Mouse (Mus musculus) forebrain, embryonic 15.5 days (tissue): ENCODE results near the gene Pgm3. TPM values are rescaled to one million over a fixed set of nuclear protein-coding genes. Genes with fewer than 3 reads are reported as not detected.
"Not testable (repeated sequence)": the region's sequence is repeated elsewhere in the genome, so short reads cannot be mapped to it uniquely, and the experiment has no call there.

Experiments used
- ATAC-seq: fragments of 200-750 bp; cut with Nextera tagmentation; replicated peaks from 2 replicates; pipeline ENCODE4 v1.8.0; 2017; ENCODE audit warnings: mild to moderate bottlenecking, moderate TSS enrichment, moderate library complexity
- H3K27ac ChIP-seq: fragments of 300-500 bp; sonication (generic); replicated peaks from 2 replicates; pipeline ENCODE4 v1.5.1; 2015; ENCODE audit warnings: mild to moderate bottlenecking, inconsistent platforms
- H3K27me3 ChIP-seq: fragments of 300-500 bp; sonication (generic); 2 replicates; pipeline ENCODE4 v1.6.1; 2015; ENCODE audit warnings: inconsistent platforms
- H3K36me3 ChIP-seq: fragments of 300-500 bp; sonication (generic); 2 replicates; pipeline ENCODE4 v1.6.1; 2015; ENCODE audit warnings: mild to moderate bottlenecking, inconsistent platforms
- H3K4me1 ChIP-seq: fragments of 300-500 bp; sonication (generic); 2 replicates; pipeline ENCODE4 v1.6.1; 2015; ENCODE audit warnings: inconsistent platforms
- H3K4me2 ChIP-seq: fragments of 300-500 bp; sonication (generic); replicated peaks from 2 replicates; pipeline ENCODE4 v1.6.1; 2015; ENCODE audit warnings: mild to moderate bottlenecking, inconsistent platforms
- H3K4me3 ChIP-seq: fragments of 300-500 bp; sonication (generic); 2 replicates; pipeline ENCODE4 v1.5.1; 2015; ENCODE audit warnings: mild to moderate bottlenecking, inconsistent platforms
- H3K9ac ChIP-seq: fragments of 300-500 bp; sonication (generic); replicated peaks from 2 replicates; pipeline ENCODE4 v1.6.1; 2015; ENCODE audit warnings: mild to moderate bottlenecking, inconsistent platforms
- H3K9me3 ChIP-seq: fragments of 300-500 bp; sonication (generic); 2 replicates; pipeline ENCODE4 v1.6.1; 2016; ENCODE audit warnings: inconsistent platforms
- WGBS: fragments of 180-500 bp; shearing (Covaris S2); methylation state at CpG from one replicate; pipeline ENCODE4 v1.1.7; 2015; ENCODE audit warnings: mixed read lengths; 5-methylcytosine and 5-hydroxymethylcytosine counted together
- polyA plus RNA-seq: library from polyadenylated mRNA; unstranded; fragments of >200 nt; fragmentation: Nextera tagmentation; extraction: Ambion mirVana; gene quantifications from 2 replicates; pipeline ENCODE4 v1.2.1, GENCODE M21; 2015

Gene Pgm3
- 41.5 and 42.1 TPM in 2 replicates for polyA plus RNA-seq

DNA sequence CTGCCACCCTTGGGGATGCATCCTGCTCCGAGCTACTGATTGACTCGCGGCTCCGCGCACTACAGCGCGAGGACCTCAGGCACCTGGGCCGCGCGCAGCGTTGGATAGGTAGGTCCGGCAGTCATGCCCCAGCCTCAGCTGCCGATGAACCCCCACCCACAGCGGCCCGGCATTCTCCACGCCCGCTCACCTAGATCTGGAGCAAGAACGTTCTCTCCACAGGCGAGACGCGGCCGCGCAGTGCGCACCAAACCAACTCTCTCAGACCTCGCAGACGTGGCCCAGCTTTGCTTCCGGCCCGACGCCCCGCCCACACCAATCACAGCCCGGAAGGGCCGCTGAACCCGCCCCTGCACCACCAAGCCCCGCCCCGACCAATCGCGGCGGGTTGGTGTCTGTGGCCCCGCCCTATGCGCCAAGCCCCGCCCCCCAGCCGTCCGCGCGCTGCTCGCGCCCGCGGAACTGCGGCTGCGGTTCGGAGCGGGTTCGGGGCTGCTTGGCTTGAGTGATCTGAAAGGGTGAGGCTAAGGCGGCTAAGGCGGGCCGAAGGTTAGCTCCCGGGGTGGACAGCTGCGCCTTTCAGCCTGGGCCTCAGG is at the start of gene Pgm3, which contains the start of gene Rwdd2a:
Gene Pgm3 (minus strand): TSS at position 303 of the 596 bp plus-strand sequence.
Gene Rwdd2a (plus strand): TSS at position 452 of the 596 bp plus-strand sequence.
- Histone ChIP-seq H3K4me3 (peak within 1 kb of the TSS; percentile 96), H3K36me3 (peaks cover 23% of the 10 kb centered on the region), H3K27ac (peak within 1 kb of the TSS; percentile 71), H3K9ac (peak within 1 kb of the TSS; percentile 79), H3K9me3 (no peaks in the 10 kb centered on the region), H3K4me1 (peaks cover 19% of the 10 kb centered on the region), H3K4me2 (peak within 1 kb of the TSS; percentile 99), H3K27me3 (no peaks in the 10 kb centered on the region)
- under 1% methylated on average over 59 of the region's 59 CpGs for WGBS
- ATAC-seq, result peak; percentile 99

DNA sequence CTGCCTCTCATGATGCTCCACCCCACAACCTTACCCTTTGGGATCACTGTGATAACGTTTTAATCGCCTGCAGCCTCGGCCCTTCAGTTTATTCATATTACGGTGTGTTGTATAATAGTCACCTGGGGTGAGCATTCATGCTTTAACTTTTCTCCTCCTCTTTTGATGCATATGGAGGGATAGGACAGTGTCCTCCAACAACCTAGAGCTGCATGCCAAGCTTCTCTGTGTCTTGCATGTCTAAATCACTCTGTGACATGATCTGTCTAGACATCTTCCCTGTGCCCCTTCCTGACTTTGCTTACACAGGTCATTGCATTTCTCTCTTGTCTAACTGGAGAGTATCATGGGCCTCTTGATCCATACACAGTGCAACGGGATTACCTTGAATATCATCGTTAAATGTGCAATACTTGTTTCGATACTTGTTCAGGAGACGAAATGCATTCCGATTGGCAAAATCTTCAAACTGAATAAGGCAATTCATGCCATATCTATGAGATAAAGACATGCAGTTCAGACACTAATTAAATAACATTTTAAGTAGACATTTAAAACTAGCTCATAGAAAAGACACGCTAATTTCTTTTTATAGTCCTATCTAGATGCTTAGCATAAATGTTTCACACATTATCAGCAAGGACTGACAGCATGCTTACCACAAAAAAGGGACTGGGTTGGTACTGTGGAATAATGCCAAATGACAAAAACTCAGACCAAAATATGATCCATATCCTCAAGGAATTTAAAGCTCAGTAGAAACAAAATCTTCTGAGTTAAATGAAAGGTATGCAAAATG is 47.9 kb upstream of the Pgm3 start:
- H3K9ac ChIP-seq, result no peak overlapping the region
- H3K27me3 ChIP-seq, result no peaks in the 10 kb centered on the region
- H3K9me3 ChIP-seq, result no peaks in the 10 kb centered on the region
- no peak overlapping the region for H3K27ac ChIP-seq
- 57% methylated on average over 10 of the region's 10 CpGs for WGBS
- H3K36me3 ChIP-seq, result no peaks in the 10 kb centered on the region
- no peak overlapping the region for H3K4me3 ChIP-seq
- H3K4me1 ChIP-seq, result peaks cover 5% of the 10 kb centered on the region; the same call in 1 of the 2 replicates
- no peak overlapping the region for H3K4me2 ChIP-seq
- ATAC-seq, result 0 out of 2 replicates have a peak, but pooled peaks have one; percentile 29

DNA sequence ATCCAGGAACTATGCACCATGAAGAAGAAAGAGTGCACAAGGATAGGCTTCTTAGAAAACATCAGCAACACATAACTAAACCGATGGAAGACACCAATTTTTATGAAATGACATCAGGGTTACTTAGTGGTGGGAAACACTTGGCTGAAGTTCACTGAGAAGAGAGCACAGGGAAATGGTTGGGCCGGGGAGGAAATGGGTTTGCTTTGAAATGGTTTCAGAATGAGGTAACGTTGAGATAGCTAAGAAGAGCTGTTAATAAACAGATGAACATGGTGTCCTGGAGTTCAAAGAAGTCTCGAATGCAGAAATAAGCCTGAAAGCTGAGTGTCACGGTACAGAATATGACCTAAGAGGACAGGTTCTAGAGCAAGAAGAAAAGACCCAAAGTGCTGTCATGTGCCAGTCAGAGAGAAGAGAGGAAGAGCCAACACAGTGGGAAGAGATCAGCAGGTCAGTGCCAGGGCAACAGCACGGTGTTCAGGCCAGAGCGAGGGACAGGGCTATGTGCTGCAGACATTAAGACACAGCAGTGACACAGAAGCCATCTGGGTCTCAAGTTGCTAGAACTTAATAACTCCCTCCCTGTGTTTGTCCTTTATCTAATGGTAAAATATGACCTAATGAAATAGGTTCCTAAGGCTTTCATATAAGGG is 46.3 kb upstream of the Pgm3 start:
- WGBS, result 88% methylated on average over 7 of the region's 7 CpGs
- no peaks in the 10 kb centered on the region for H3K27me3 ChIP-seq
- no peak overlapping the region for H3K4me2 ChIP-seq
- no peak for ATAC-seq
- no peaks in the 10 kb centered on the region for H3K9me3 ChIP-seq
- no peak overlapping the region for H3K4me3 ChIP-seq
- H3K27ac ChIP-seq, result no peak overlapping the region
- H3K4me1 ChIP-seq, result peaks cover 5% of the 10 kb centered on the region; the same call in 1 of the 2 replicates
- H3K36me3 ChIP-seq, result no peaks in the 10 kb centered on the region
- H3K9ac ChIP-seq, result no peak overlapping the region

DNA sequence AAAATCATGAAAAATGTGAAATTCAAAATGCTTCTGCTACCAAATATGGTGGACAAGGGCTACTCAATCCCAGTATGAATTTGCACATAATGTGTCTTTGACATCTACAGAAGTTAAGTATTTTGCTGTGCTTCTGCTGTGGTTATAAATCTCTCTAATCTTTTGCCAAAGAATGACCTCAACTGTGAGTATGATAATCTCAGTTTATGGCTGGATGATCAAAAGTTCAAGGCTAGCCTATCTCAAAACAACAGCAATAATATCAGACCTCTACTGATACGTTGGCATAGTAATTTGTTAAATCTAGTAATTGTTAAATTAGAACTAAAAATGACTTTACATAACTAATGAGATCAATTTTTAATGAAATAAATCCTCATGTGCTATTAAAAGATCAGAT is 44.1 kb upstream of the Pgm3 start:
- ATAC-seq, result no peak
- Histone ChIP-seq H3K4me2 (no peak overlapping the region), H3K27me3 (no peaks in the 10 kb centered on the region), H3K4me3 (no peak overlapping the region), H3K36me3 (no peaks in the 10 kb centered on the region), H3K27ac (no peak overlapping the region), H3K9me3 (no peaks in the 10 kb centered on the region), H3K9ac (no peak overlapping the region), H3K4me1 (peaks cover 5% of the 10 kb centered on the region; the same call in 1 of the 2 replicates)
- WGBS, result 80% methylated on average over 1 of the region's 1 CpGs

DNA sequence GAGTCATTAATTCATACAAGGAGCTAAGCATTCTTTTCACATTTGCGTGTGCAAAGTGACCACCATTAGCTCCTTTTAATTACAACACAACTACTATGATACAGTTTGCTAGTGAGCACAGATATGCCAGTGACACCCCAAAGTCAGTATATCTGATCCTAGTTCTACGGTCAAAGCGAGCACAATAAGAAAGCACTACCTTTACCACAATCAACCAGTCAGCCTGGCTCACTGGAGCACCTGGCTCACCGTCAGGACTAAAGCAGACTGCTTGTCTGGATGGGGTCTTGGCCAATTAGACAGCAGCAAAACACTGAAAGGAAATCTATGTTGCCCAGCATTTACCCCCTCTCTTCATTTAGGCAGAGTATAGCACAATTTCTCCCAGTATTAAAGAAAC is 40.4 kb upstream of the Pgm3 start:
- no peak overlapping the region for H3K27ac ChIP-seq

DNA sequence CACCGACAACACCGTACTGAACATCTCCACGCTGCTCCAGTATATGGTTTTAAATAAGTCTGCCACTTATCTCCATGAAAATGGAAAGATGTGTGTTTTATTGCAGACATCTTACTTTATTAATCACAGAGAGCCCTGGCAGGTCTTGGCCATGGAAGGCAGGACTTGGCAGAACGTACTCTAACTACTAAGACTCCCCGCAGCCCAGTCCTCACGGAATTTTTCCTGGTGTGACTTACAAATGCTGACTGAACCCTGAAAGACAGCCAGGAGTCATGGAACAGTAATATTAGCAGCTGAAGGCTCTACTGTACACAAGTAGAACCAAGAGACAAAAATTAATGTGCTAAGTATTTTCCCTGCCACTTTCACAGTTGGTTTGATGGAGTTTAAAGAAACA is 34.1 kb upstream of the Pgm3 start:
- Histone ChIP-seq H3K4me2 (no peak overlapping the region), H3K4me3 (no peak overlapping the region), H3K9ac (no peak overlapping the region), H3K9me3 (no peaks in the 10 kb centered on the region), H3K27me3 (no peaks in the 10 kb centered on the region), H3K4me1 (no peaks in the 10 kb centered on the region), H3K36me3 (no peaks in the 10 kb centered on the region), H3K27ac (no peak overlapping the region)
- ATAC-seq, result no peak
- WGBS, result 86% methylated on average over 6 of the region's 6 CpGs

More for the DNA sequence above, 40.4 kb upstream of the Pgm3 start:
- no peaks in the 10 kb centered on the region for H3K9me3 ChIP-seq
- H3K4me2 ChIP-seq, result no peak overlapping the region
- WGBS, result 87% methylated on average over 4 of the region's 4 CpGs
- H3K4me3 ChIP-seq, result no peak overlapping the region
- H3K9ac ChIP-seq, result no peak overlapping the region
- no peak for ATAC-seq
- H3K36me3 ChIP-seq, result no peaks in the 10 kb centered on the region
- H3K27me3 ChIP-seq, result no peaks in the 10 kb centered on the region
- no peaks in the 10 kb centered on the region for H3K4me1 ChIP-seq

DNA sequence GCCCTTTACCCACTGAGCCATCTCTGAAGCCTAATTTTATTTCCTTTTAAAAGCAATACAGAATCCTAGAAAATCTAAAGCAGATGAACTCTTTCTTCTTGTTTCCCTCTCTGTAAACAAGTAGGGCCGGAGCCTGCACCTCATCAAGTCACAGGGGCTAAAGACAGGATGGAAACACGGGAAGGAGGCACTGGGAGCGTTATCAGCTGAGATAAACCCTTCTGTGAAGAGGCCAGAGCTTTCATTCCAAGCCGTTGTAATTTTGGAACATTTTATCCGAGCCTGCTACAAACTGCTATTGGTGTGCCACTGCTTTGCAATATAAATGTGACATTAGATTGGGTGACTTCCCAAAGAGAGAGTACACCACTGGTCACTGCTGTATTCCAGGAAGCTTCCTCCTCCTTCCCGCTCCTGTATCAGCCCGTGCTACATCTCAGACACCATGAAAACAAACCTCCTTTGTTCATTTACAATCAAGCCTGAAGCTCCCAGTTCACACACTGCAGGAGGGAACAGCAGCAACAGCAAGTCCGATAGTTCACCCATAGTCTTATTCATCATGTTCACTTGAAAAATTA is 28.2 kb upstream of the Pgm3 start:
- no peak overlapping the region for H3K9ac ChIP-seq
- no peak overlapping the region for H3K4me3 ChIP-seq
- H3K9me3 ChIP-seq, result no peaks in the 10 kb centered on the region
- no peaks in the 10 kb centered on the region for H3K36me3 ChIP-seq
- no peaks in the 10 kb centered on the region for H3K27me3 ChIP-seq
- no peak overlapping the region for H3K27ac ChIP-seq
- no peak overlapping the region for H3K4me2 ChIP-seq
- H3K4me1 ChIP-seq, result no peaks in the 10 kb centered on the region
- WGBS, result 60% methylated on average over 8 of the region's 8 CpGs
- no peak for ATAC-seq

DNA sequence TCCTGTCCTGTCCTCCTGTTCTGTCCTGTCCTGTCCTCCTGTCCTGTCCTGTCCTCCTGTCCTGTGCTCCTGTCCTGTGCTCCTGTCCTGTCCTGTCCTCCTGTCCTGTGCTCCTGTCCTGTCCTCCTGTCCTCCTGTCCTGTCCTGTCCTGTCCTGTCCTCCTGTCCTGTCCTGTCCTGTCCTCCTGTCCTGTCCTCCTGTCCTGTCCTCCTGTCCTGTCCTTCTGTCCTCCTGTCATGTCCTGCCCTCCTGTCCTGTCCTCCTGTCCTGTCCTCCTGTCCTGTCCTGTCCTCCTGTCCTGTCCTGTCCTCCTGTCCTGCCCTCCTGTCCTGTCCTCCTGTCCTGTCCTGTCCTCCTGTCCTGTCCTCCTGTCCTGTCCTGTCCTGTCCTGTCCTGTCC is 25.3 kb upstream of the Pgm3 start:
- not testable (repeated sequence) for H3K9ac ChIP-seq, H3K4me3 ChIP-seq, H3K27ac ChIP-seq, H3K36me3 ChIP-seq, H3K9me3 ChIP-seq, H3K4me1 ChIP-seq, H3K4me2 ChIP-seq, ATAC-seq, H3K27me3 ChIP-seq

DNA sequence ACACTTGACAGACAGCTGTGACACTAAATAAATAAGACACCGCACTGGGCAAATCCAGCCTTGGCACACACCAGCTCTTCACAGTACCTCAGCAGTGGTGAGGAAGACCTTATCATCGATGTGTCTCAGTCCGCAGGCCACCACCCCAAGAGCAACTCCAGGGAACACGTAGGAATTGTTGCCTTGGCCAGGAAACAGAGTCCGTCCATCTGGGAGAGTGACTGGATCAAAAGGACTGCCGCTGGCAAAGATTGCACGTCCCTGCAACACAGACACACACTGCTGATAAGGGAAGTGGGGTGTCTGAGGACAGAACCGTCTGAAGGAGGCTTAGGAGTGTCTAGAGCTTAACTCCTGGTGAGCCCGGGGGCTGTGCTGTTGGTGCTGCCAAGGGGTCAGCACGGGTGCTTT is 22.7 kb upstream of the Pgm3 start:
- not testable (repeated sequence) for H3K27me3 ChIP-seq, H3K4me1 ChIP-seq, H3K4me2 ChIP-seq, H3K9me3 ChIP-seq, H3K27ac ChIP-seq, H3K36me3 ChIP-seq, H3K9ac ChIP-seq, ATAC-seq, H3K4me3 ChIP-seq
- 78% methylated on average over 10 of the region's 10 CpGs for WGBS

DNA sequence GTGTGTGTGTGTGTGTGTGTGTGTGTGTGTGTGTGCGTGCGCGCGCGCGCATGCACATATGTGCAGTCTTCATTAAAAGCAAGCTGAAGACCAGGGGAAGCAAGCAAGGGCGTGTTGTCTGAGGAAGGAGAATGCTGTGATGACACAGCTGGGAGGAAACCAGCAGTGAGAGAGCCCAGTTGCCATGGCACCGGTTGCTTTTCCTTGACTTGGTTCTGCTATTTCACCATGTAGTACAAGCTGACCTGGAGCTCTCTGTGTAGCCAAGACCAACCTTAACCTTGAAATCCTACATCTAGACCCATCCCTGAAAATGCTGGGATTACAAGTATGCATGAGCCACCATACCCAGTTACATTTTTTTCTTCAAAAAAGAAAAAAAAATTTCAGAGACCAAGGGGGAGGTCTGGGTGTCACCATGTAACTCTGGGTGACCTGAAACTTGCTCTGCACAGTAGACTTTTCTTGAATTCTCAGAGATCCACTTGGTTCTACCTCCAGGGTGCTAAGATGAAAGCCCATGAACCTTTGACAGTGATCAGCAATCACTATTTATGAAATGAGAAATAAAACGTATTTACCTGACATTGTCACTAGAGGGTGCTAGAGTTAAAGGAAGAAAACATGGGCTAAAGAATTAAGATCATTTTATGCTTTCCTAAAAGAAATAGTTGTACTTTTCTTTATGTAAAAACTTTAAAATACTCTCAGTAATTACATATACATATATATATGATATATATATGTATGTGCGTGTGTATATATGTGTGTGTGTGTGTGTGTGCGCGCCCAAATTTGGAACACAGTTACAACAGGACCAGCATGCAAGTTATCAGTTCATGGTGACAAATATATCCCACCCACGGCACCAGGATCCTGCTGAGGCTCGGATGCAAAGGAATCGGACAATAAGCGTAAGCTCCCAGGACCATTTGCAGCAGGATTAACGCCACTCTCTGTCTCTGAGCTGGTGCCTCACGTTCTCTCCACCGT is 21.3 kb upstream of the Pgm3 start:
- Histone ChIP-seq H3K4me3 (no peak overlapping the region), H3K9me3 (no peaks in the 10 kb centered on the region), H3K36me3 (no peaks in the 10 kb centered on the region), H3K4me1 (no peaks in the 10 kb centered on the region), H3K4me2 (no peak overlapping the region), H3K9ac (no peak overlapping the region), H3K27ac (no peak overlapping the region), H3K27me3 (no peaks in the 10 kb centered on the region)
- ATAC-seq, result peak; percentile 56
- WGBS, result 75% methylated on average over 19 of the region's 19 CpGs

DNA sequence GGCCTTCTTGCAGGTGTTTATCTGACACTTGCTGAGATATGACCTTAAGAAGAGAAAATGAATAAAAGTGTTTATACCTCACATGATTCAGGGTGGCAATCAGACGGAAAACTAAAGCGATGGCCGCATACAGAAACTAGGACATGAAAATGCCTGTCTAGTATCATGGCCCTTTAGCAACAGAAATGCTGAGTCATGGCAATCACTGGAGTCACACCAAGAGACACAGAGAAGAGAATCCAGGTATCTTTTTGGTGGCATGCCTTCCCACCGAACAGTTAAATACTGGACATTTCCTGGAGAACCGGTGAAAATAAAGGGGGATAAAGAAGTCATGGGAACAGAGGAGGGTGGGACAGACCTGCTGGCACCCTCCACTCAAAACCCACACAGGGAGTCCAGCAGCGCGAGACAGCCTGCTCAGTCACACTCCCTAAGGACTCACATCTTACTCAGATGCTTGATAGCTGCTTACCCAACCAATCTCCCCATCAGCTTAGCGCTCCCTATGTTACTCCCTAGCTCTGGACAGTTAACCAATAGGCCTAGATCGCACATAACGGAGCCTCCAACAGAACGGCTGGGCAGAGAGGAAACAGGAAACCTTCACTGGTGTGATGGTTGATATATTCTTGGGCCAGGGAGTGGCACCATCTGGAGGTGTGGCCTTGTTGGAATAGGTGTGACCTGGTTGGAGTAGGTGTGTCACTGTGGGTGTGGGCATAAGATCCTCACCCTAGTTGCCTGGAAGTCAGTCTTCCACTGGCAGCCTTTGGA is 15.6 kb upstream of the Pgm3 start:
- no peaks in the 10 kb centered on the region for H3K9me3 ChIP-seq
- H3K4me2 ChIP-seq, result no peak overlapping the region
- H3K27me3 ChIP-seq, result no peaks in the 10 kb centered on the region
- no peaks in the 10 kb centered on the region for H3K4me1 ChIP-seq
- no peak overlapping the region for H3K27ac ChIP-seq
- no peaks in the 10 kb centered on the region for H3K36me3 ChIP-seq
- 89% methylated on average over 11 of the region's 11 CpGs for WGBS
- ATAC-seq, result no peak
- no peak overlapping the region for H3K4me3 ChIP-seq
- no peak overlapping the region for H3K9ac ChIP-seq
